In genomic region chr12:101015926-101016325, GRCm38 (mm10) we compare ENCODE assay signal across 8 mouse cellular contexts. TPM values are rescaled to one million over a fixed set of nuclear protein-coding genes. Genes with fewer than 3 reads are reported as not detected.
DNase-seq lines count a peak whose midpoint lies in the region; ATAC-seq lines count a peak whose summit lies in the region.

No protein-coding gene starts in this region.

- no peaks in the 10 kb centered on the region for H3K27me3 ChIP-seq in kidney, embryonic 14.5 days (ENCODE audit: control insufficient read depth, insufficient read depth, low read length)

- no peaks in the 10 kb centered on the region for H3K36me3 ChIP-seq in kidney, embryonic 14.5 days (ENCODE audit: control insufficient read depth, insufficient read depth, low read length)

- no peak overlapping the region for H3K4me3 ChIP-seq in kidney, embryonic 14.5 days (ENCODE audit: low read length)

- no peak for DNase-seq in kidney, adult 18-20 months
- DNase-seq in kidney, postnatal 25 days = peak; percentile 50 to 63
- no peak for DNase-seq in ovary, postnatal 14 days (ENCODE audit: low spot score)
- DNase-seq in adrenal gland, postnatal 4 days (ENCODE audit: low spot score in 2 of 2) = no peak
- no peak for DNase-seq in right cerebral cortex, adult 2 months (ENCODE audit: low spot score in 2 of 2)

- H3K27ac ChIP-seq in kidney, embryonic 14.5 days (ENCODE audit: low read depth, low read length) = no peak overlapping the region; the same call in 1 of the 2 replicates

- peaks cover 78% of the 10 kb centered on the region for H3K4me1 ChIP-seq in kidney, embryonic 14.5 days (ENCODE audit: control insufficient read depth, insufficient read depth, low read length)

- H3K9me3 ChIP-seq in kidney, embryonic 14.5 days (ENCODE audit: control insufficient read depth, low read length) = no peaks in the 10 kb centered on the region

- H3K9ac ChIP-seq in kidney, embryonic 14.5 days (ENCODE audit: low read depth, low read length) = no peak overlapping the region

- H3K4me2 ChIP-seq in kidney, embryonic 14.5 days (replicated peaks; ENCODE audit: low read depth, low read length) = no peak overlapping the region

- ATAC-seq in kidney, embryonic 14.5 days (ENCODE audit: low FRiP score, low TSS enrichment) = peak; percentile 30; the same call in 1 of the 2 replicates
- ATAC-seq in common myeloid progenitor, adult 5-6 weeks (replicated peaks; ENCODE audit: low read depth, poor library complexity, severe bottlenecking) = peak; percentile 57
- ATAC-seq in neutrophil, adult 5-6 weeks (ENCODE audit: extremely low read depth, insufficient number of reproducible peaks, low FRiP score, poor library complexity, severe bottlenecking) = peak; percentile 54

- 28% methylated on average over 4 of the region's 4 CpGs for WGBS in kidney, embryonic 14.5 days

RNA-seq across cellular contexts. Expression of gene Ccdc88c, which starts 12.9 kb away (rescaled TPM):
- polyA plus RNA-seq in kidney, embryonic 14.5 days (2014; fragmentation: Nextera tagmentation; extraction: Ambion mirVana) = 10.4 and 15.3 TPM in 2 replicates
- 62.4 and 74.6 TPM in 2 replicates for total RNA-seq in common myeloid progenitor, adult 5-6 weeks (2017)
- 283 and 312 TPM in 2 replicates for total RNA-seq in neutrophil, adult 5-6 weeks (2017)
- total RNA-seq in adrenal gland, postnatal 4 days (2021) = 10 to 100 TPM in 1 of 2 experiments, 1 to 10 TPM in 1; 9.3 to 12.4 TPM

Comparison
In these comparisons a context has a peak if more than half of its experiments do, and no peak if none do; other contexts are left out.
1. DNase-seq: peak in kidney, postnatal 25 days (2 of 2); none in kidney, adult 18-20 months (single experiment), ovary, postnatal 14 days (single experiment), adrenal gland, postnatal 4 days (0 of 2) and right cerebral cortex, adult 2 months (0 of 2).
2. Peak in every context shown above with its lines, with median percentiles within 50 percentile points of each other: ATAC-seq.